Mouse (Mus musculus) G1E (cell line): ENCODE data around the gene Tnnt2.

Experiments used
- CTCF ChIP-seq: IDR thresholded peaks from 2 replicates; pipeline ENCODE4 v1.5.1; 2012; ENCODE audit warnings: low read depth, low read length, inconsistent platforms, mixed read lengths
- POLR2AphosphoS5 ChIP-seq: IDR thresholded peaks from 2 replicates; pipeline ENCODE4 v1.6.1; 2012; ENCODE audit warnings: low read depth, low read length, inconsistent platforms; ENCODE audit not compliant: insufficient replicate concordance

GRCm38 (mm10) chr1:135793370-135794215 is 42.6 kb upstream of the Tnnt2 start:
- TF ChIP-seq CTCF = no peak
- TF ChIP-seq POLR2AphosphoS5 = no peak
